Mouse (Mus musculus) cerebellum, adult 11-12 months (tissue): ENCODE results near the gene Stk35.
"Not testable (repeated sequence)": the region's sequence is repeated elsewhere in the genome, so short reads cannot be mapped to it uniquely, and the experiment has no call there.

ENCODE experiments used
- DNase-seq: peaks from one replicate; pipeline ENCODE4 v3.0.0; 2022

Stk35 gene

DNA sequence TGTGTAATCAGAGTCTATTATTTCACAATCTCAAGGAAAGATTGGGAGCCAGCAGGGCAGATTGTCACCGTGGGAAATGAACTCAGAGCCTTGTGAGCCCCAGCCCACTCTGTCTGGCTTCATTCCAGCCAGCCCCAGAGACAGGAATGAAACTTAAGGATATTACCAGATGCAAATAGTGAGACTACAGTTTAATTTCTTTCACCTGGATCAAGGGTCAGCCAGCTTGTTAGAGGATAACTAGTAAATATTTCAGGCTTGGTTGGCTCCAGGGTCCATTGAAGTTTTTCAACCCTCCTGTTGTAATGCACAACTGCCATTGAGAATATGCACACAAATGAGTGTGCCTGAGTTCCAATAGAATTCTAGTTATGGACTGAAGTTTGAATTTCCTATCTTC is 36.6 kb downstream of the Stk35 start:
- no peak for DNase-seq

DNA sequence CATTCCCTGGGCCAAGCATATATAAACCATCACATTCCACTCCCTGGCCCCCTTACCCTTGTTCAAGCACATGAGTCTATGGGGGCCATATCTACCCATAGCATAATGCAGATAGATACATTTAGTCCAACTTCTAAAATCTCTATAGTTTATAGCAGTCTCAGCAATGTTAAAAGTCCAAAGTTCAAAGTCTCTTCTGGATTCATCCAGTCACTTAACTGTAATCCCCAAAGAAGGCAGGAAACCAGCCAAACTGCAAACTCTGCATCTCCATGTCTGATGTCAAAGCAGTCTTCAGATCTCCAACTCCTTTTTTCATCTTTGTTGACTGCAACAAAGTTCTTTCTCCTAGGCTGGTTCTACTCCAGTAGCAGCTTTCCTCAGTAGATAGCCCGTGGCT is 38.0 kb downstream of the Stk35 start:
- DNase-seq, result no peak

DNA sequence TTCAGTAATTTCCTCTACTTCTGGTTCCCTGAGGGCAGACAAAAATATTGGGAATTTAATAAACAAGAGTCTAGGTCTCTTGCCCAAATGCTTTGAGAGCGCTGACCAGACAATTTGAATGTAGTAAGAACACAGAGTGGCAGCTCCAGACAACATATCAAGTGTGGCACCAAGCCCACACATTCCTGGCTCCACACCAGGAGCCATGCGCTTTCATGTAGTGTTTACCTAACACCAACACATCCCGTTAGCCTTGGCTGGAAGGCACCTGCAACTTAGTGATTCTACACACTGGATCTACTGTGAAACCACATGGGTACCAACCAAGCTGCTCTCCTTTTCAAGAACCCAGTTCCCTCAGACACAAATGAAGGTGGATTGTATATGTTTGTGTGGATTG is 45.5 kb downstream of the Stk35 start:
- DNase-seq, result no peak

DNA sequence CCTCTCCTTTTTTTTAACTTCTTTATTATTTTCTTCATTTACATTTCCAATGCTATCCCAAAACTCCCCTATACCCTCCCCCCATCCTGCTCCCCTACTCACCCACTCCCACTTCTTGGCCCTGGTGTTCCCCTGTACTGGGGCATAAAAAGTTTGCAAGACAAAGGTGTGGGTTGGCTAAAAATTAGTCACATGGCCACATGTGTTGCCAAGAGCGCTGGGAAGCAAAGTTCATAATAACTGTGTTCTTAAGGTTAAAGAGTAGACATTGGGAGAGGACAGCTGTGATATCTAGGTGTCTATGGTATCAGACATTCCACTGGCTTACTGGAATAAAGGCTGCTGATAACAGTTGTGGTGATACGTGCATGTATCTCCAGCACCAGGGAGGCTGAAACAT is 46.2 kb downstream of the Stk35 start:
- DNase-seq, result no peak

DNA sequence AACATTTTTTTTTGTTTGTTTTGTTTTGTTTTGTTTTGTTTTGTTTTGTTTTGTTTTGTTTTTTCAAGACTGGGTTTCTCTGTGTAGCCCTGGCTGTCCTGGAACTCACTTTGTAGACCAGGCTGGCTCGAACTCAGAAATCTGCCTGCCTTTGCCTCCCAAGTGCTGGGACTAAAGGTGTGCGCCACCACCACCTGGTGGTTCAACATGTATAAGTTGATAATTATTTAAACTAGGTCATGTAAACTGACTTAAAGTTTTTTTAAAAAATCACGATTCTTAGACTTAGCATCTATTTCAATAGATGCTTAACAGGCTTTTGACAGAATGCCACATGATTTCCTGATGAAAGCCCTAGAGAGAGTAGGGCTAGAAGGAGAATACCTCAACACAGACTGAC is 48.8 kb downstream of the Stk35 start:
- DNase-seq, result not testable (repeated sequence)

DNA sequence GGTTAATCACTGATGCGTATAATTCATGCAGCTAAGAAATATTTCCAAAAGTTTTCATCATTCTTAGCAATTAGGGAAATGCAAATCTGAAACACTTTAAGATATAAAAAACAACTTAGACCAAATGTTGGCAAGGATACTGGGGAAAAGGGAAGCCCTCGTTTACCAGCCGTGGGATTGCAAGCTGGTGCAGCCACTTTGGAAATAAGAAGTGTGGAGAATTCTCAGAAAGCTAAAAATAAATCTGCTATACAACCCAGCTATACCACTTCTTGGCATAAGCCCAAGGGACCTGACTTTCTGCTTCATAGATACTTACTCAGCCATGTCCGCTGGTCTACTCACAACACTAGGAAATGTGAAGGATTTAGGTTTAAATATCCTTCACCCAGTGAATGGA is 51.2 kb downstream of the Stk35 start:
- DNase-seq, result no peak

DNA sequence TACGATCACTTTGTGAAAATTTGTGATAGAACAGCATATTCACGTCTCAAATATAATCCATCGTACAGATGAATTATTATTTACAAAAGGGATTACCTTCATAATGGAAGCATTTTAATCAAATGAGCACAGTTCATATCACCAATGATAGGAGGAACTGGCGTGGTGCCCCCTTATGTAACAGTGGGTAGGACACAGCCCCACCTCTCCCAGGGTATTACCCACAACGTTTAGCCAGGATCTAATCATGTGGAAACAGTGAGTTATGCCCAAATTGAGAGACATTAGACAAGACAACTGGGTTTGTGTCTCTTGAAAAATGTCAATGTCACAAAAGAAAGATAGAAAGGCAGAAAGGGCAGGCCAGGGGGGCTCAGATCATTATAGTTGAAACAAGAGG is 62.9 kb downstream of the Stk35 start:
- DNase-seq, result peak; percentile 56

DNA sequence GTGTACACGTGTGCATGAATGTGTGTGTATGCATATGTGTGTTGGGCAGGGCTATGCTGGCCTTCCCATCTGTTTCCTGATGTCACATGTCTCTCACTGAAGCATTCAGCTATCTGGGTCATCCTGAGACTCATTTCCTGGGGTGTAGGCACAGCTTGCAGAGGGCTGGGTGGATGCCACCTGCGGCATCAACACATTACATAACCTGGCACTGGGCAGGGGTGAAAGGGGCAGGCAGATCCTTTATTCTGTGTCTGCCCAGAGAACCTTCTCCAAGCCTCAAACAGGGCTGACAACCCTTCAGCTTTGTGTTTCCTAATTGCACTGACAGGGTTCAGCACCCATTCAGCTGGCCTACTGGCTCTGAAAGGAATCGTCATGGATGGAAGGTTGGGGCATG is 64.6 kb downstream of the Stk35 start:
- DNase-seq, result peak; percentile 96

DNA sequence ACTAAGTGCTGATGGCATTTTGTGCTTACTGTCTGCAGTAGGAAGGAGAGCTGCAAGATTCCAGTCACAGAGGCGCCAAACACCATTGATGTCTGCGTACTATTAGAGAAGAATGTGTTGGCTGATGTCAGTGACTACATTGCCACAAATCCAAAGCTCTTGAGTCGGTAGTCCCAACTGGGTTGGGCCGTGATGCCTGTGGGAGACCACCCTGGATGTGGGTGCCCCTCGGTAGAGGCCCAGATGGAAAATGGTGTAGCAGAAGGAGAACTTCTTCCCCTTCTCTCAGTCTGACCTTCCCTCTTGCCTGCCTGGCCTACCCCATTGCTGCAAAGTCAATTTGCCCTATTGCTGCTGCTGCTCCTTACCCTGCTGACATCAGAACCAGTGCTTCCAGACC is 68.8 kb downstream of the Stk35 start:
- DNase-seq, result no peak

DNA sequence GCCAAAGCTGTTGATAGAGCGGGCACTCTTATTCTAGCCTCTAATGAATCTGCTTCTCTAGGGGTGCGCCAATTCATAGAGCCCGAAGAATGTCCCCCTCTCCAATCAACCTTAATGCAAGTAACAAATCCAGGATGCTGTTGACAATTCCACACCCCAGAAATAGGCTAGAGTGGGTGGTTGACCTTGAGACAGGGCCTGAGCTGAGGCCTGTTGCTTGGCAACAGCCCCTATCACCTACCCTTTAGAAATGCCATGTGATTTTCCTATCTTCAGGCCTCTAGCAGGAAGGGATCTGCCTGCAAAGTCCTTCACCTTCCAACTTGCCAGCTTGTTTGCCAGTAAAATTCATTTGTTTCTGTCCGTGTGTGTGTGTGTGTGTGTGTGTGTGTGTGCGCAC is 70.9 kb downstream of the Stk35 start:
- no peak for DNase-seq

DNA sequence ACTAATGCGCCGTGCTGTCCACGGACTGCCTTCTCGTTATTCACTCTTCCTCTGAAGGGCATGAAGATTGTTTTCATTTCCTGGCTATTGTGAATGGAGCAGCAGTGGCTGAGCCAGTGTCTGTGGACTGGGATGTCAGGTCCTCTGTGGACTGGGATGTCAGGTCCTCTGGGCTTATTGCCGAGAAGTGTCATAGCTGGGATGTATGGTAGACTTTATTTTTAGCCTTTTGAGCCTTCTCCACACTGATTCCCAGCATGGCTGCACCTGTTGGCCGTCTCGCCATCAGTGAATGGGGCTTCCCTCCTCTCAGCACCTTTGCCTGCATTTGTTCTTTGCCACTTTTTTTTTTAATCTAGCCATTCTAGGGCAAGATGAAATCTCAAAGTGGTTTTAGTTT is 71.8 kb downstream of the Stk35 start:
- DNase-seq, result peak; percentile 24

DNA sequence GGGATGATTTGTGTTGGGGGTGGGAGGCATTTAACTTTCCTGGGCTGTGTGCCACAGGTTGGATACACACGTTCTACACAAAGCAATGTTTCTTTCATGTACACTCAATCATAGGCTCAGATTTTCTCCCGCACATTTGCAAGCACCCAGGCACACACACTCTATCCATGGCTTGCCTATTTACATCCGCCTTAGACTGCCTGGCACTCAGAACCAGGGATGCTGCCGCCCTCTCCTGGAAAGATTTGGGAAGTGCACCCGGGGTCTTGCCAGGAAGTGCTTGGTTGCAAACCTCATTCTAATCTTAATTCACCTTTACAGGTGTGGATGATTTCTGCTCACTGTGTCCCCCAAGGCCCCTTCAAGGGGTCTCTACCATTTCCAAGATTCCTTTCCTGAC is 73.2 kb downstream of the Stk35 start:
- peak; percentile 89 for DNase-seq

DNA sequence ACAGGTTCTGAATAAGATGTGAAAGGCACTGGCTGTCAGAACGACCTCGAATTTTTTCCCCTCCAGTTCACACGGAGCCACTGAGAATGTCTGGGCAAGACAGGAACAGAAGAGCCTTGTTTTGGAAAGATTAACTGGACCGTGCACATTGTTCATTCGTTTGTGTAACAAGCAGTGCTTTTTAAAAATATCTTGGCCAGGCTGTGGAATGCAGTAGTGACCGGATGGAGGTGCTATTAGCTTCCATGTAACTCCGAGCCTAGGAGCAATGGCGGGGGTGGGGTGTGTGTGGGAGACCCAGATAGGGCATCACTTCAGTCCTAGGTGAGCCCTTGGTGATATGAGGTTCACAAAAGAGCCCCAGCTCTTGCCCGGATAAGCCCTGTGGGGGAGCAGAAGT is 73.8 kb downstream of the Stk35 start:
- DNase-seq, result peak; percentile 60

DNA sequence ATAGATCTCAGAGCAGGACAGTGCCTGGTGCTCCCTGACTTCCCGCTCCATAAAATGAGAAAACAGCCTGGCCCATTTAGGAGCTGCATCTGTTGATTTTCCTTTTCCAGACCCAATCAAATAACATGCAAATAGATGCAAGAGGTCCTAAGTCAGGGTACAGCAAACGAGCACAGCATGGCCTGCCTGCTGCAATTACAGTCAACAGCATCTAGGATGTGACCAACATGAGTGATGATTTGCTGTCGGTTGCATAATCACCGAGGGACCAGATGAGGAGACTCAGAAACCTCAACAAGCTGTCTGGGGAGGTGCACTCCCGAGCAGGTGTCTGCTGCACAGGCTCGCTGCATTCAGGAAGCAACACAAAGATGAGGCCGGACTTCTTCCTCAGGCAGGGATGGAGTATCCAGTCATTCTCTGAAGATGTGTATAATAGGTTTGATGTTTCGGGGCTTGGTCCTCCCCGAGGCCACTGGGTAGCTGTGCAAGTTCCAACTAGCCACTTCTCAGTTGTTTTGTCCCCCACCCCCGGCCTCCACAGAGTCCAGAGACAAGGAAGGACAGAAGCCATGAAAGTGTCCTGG is 74.3 kb downstream of the Stk35 start:
- DNase-seq, result no peak

DNA sequence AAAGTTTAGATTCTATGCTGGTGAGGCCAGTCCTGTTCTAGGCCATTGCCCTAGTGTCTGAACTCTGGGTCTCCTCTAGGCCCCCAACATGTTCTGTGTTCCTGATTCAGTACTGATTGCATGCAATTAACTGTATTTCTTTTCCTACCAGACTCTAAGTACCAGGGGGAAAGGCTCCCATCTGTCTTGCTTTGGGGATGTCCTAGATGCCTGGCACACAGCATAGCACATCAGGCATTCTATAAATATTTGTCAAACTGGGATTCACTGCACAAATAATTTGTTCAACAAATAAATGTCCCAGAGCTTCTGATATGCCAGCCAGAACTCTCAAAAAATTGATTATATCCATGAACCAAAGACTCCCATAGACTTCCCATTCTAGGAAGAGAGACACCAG is 76.6 kb downstream of the Stk35 start:
- DNase-seq, result no peak

DNA sequence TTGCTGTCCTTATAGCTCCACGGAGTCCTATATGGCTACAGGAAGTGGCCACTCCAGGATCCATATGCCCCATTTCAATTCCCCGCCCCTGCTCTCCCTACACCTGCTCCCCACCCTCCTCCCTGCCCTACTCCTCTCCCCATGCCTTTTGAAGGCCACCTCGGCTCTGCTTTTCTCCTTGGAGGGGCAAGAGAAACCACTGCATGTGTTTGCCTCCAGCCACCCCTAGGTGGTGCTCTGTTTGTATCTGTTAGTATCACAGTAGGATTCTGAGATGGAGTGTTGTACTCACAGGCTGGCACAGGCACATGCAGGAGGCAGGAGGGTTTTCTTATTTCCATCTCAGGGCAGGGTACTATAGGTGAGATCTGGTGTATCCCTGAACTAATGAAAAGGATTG is 79.5 kb downstream of the Stk35 start:
- DNase-seq, result peak; percentile 50

DNA sequence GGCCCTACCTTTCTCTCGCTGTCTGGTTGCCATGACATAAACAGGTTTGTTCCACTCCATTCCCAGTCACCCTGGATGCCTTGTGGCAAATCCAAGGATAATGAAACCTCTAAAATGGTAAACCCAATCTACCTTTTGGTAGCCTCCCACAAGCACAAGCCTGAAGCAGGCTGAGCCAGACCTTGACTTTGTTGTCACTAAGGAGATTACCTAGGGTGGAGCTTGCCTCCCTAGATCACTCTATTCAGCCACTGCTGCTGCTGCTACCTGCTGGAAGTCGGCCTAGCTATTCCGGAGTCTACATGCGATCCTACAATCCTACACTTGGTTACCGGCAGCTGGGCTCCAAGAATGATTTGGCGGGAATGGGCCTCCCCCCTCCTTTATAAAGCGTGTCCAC is 79.9 kb downstream of the Stk35 start:
- DNase-seq, result no peak

DNA sequence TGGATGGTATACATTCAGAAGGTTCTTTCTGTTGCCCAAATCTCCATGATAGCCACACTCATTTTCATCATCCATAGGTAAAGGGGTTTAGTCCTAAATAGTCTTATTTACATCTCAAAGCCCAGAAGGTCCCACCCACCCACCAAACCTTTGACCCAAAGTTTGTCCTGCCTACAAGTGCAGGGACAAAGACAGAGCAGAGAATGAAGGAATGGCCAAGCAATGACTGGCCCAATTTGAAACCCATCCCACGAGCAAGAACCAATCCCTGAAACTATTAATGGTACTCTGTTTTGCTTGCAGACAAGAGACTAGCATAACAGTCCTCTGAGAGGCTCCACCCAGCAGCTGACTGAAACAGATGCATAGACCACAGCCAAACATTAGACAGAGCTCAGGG is 81.6 kb downstream of the Stk35 start:
- no peak for DNase-seq
